Mouse (Mus musculus) lung, embryonic 15.5 days (tissue): ENCODE results near the gene Slc5a10. TPM values are rescaled to one million over a fixed set of nuclear protein-coding genes. Genes with fewer than 3 reads are reported as not detected.

Experiments used
- ATAC-seq: fragments of 200-750 bp; cut with Nextera tagmentation; 2 replicates; pipeline ENCODE4 v1.8.0; 2017; ENCODE audit warnings: moderate number of reproducible peaks, borderline replicate concordance; ENCODE audit not compliant: low FRiP score, low TSS enrichment; ENCODE audit errors: extremely low read depth
- H3K27ac ChIP-seq: fragments of 300-500 bp; sonication (generic); 2 replicates; pipeline ENCODE4 v1.5.1; 2015; ENCODE audit warnings: moderate library complexity, mild to moderate bottlenecking, inconsistent platforms
- H3K27me3 ChIP-seq: fragments of 300-500 bp; sonication (generic); 2 replicates; pipeline ENCODE4 v1.6.1; 2015; ENCODE audit warnings: inconsistent platforms
- H3K36me3 ChIP-seq: fragments of 300-500 bp; sonication (generic); 2 replicates; pipeline ENCODE4 v1.6.1; 2015; ENCODE audit warnings: inconsistent platforms
- H3K4me1 ChIP-seq: fragments of 300-500 bp; sonication (generic); 2 replicates; pipeline ENCODE4 v1.6.1; 2015; ENCODE audit warnings: inconsistent platforms
- H3K4me2 ChIP-seq: fragments of 300-500 bp; sonication (generic); 2 replicates; pipeline ENCODE4 v1.6.1; 2015; ENCODE audit warnings: inconsistent platforms, mild to moderate bottlenecking, moderate library complexity
- H3K4me3 ChIP-seq: fragments of 300-500 bp; sonication (generic); 2 replicates; pipeline ENCODE4 v1.5.1; 2015; ENCODE audit warnings: mild to moderate bottlenecking, inconsistent platforms
- H3K9ac ChIP-seq: fragments of 300-500 bp; sonication (generic); 2 replicates; pipeline ENCODE4 v1.6.1; 2015; ENCODE audit warnings: inconsistent platforms
- H3K9me3 ChIP-seq: fragments of 300-500 bp; sonication (generic); 2 replicates; pipeline ENCODE4 v1.6.1; 2016; ENCODE audit warnings: inconsistent platforms
- WGBS: fragments of 180-500 bp; shearing (Covaris S2); methylation state at CpG from one replicate; pipeline ENCODE4 v1.1.7; 2015; 5-methylcytosine and 5-hydroxymethylcytosine counted together
- polyA plus RNA-seq: library from polyadenylated mRNA; unstranded; fragments of >200 nt; fragmentation: Nextera tagmentation; extraction: Ambion mirVana; gene quantifications from 2 replicates; pipeline ENCODE4 v1.2.1, GENCODE M21; 2015

The Slc5a10 gene
- not detected in 2 replicates for polyA plus RNA-seq

DNA sequence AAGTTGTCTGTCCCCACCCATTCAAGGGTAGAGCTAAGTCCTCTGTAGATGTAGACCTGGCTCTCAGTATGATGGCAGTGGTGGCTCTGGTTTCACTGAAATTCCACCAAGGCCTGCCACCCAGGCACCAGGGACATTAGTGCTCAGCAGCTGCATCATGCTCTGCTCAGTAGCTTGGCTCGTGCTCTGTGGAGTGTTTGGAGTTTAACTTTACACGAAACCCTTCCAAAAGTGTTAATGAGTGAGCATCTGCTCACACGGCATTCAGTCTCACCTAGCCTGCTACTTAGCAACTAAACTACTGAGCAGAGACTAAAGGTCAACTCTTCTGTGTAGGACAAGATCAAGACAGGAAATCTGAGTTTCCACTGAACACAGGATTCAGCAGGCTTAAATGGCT lies at the start of gene Slc5a10:
Gene Slc5a10 (minus strand): TSS at position 191 of the 400 bp plus-strand sequence.
- H3K9me3 ChIP-seq, result no peaks in the 10 kb centered on the region
- 65% methylated on average over 3 of the region's 3 CpGs for WGBS
- H3K4me2 ChIP-seq, result no peak within 1 kb of the TSS
- no peak for ATAC-seq
- H3K4me1 ChIP-seq, result no peaks in the 10 kb centered on the region
- no peaks in the 10 kb centered on the region for H3K27me3 ChIP-seq
- no peak within 1 kb of the TSS for H3K4me3 ChIP-seq
- H3K27ac ChIP-seq, result no peak within 1 kb of the TSS
- H3K9ac ChIP-seq, result no peak within 1 kb of the TSS
- H3K36me3 ChIP-seq, result no peaks in the 10 kb centered on the region

DNA sequence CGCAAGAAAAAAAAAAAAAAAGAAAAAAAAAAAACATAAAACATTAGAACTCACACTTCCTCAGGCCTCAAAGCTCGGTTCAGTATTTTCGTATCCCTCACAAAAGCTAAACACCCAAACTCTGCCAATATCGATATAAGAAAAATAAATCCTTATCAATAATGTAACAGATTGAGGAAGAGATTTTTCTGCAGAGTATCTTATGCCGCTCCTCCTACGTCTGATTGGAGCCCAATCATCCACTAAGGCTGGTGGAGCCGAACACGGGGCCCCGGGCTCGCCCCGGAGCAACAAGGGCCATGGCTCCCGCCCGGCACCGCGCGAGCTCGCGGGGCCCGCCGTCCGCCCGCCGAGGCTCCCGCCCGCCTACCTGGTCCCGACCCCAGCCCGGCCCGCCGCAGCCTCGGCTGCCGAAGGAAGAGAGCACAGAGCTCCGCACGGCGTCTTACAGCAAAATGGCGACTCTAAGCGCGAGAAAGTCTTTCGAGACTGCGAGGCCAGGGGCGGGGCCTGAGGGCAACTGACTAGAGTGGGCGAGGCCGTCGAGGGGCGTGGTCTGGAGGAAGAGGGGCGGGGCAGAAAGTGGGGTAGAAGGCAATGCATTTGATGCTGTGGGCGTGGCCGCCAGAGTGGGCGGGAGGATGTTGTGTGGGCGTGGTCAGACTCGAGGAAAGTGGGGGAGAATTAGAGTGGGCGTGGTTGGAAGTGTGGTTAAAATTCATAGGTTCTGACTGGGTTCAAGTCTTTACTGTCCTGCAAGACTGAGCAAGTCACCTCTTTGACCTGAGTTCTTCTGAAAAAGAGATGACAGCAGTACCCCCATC lies 41.2 kb upstream of the Slc5a10 start, which contains the start of gene Prpsap2:
Gene Prpsap2 (minus strand): TSS at position 505 of the 824 bp plus-strand sequence.
- WGBS, result under 1% methylated on average over 51 of the region's 51 CpGs
- Histone ChIP-seq H3K4me1 (peaks cover 8% of the 10 kb centered on the region), H3K9ac (peak within 1 kb of the TSS; percentile 72), H3K27ac (peak within 1 kb of the TSS; percentile 91), H3K4me3 (peak within 1 kb of the TSS; percentile 66), H3K9me3 (no peaks in the 10 kb centered on the region), H3K4me2 (peak within 1 kb of the TSS; percentile 58), H3K36me3 (peaks cover 7% of the 10 kb centered on the region; the same call in 1 of the 2 replicates), H3K27me3 (no peaks in the 10 kb centered on the region)
- peak; percentile 94 for ATAC-seq

DNA sequence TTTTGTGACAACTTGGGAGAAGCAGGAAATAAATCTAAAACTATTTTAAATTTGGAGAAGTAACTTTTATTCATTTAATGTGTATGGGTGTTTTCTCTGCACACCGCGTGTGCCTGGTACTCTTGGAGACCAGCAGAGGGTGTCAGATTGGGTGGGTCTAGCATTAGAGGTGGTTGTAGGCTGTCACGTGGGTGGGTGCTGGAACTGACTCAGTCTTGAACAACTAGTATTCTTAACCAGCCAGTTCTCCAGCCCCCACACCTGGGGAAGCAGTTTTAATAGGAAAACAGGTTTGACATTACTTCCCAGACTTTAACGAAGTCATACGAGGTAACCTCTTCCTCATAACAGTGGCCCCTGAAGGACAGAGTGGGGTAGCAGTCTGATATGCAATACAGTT lies 39.9 kb upstream of the Slc5a10 start:
- H3K9ac ChIP-seq, result no peak overlapping the region
- no peak overlapping the region for H3K27ac ChIP-seq
- WGBS, result 64% methylated on average over 5 of the region's 5 CpGs
- no peaks in the 10 kb centered on the region for H3K27me3 ChIP-seq
- no peak for ATAC-seq
- peak overlapping the region; percentile 66 for H3K4me3 ChIP-seq
- H3K36me3 ChIP-seq, result peaks cover 15% of the 10 kb centered on the region; the same call in 1 of the 2 replicates
- no peaks in the 10 kb centered on the region for H3K9me3 ChIP-seq
- H3K4me2 ChIP-seq, result peak overlapping the region; percentile 58
- peaks cover 8% of the 10 kb centered on the region for H3K4me1 ChIP-seq

DNA sequence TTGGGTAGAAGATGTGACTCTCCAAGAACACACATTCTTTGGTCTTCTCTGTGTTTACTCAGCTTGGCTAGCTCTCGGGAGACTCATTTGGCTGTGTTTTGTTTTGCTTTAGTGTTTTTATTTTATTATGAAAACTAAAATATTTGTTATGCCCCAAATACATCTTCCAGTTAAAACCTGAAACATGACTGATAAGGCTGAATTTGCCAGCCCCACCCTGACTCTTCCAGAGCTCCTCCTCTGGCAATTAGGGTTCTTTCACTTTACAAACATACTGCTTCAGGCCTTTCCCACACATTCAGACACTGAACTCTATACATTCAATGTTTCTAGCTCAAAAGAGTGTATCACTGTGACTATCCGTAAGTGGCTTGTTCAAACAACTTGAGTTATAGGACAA lies 36.5 kb upstream of the Slc5a10 start:
- Histone ChIP-seq H3K4me1 (peaks cover 8% of the 10 kb centered on the region), H3K4me2 (no peak overlapping the region), H3K27me3 (no peaks in the 10 kb centered on the region), H3K9me3 (no peaks in the 10 kb centered on the region), H3K36me3 (peaks cover 43% of the 10 kb centered on the region), H3K27ac (no peak overlapping the region), H3K9ac (no peak overlapping the region), H3K4me3 (no peak overlapping the region)
- 73% methylated on average over 2 of the region's 2 CpGs for WGBS
- no peak for ATAC-seq

GRCm38 (mm10) chr11:61751612-61752011 lies 31.0 kb upstream of the Slc5a10 start:
- Histone ChIP-seq H3K27ac (no peak overlapping the region), H3K4me3 (no peak overlapping the region), H3K27me3 (no peaks in the 10 kb centered on the region), H3K4me2 (no peak overlapping the region), H3K4me1 (no peaks in the 10 kb centered on the region), H3K9ac (no peak overlapping the region), H3K9me3 (no peaks in the 10 kb centered on the region), H3K36me3 (peaks cover 72% of the 10 kb centered on the region)
- no peak for ATAC-seq
- 78% methylated on average over 5 of the region's 5 CpGs for WGBS

DNA sequence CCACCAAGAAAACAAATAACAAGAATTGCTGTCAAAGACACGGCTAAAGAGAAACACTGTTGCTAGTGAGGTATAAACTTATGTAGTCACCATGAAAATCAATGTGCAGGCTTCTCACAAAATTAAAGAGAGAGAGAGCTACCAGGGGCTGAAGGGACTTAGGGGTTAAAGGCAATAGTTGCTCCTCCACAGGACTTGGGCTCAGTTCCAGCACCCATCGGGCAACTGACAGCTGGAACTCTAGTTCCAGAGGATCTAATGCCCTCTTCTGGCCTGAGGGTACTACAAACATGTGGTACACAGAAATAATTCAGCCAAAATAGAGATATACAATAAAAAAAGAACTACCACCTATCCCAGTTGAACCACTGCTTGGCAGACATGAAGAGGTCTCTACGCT lies 26.5 kb upstream of the Slc5a10 start:
- H3K9ac ChIP-seq, result no peak overlapping the region
- no peak overlapping the region for H3K4me2 ChIP-seq
- H3K4me3 ChIP-seq, result no peak overlapping the region
- 47% methylated on average over 3 of the region's 3 CpGs for WGBS
- peaks cover 59% of the 10 kb centered on the region for H3K36me3 ChIP-seq
- no peak for ATAC-seq
- no peaks in the 10 kb centered on the region for H3K4me1 ChIP-seq
- no peak overlapping the region for H3K27ac ChIP-seq
- H3K9me3 ChIP-seq, result no peaks in the 10 kb centered on the region
- no peaks in the 10 kb centered on the region for H3K27me3 ChIP-seq

GRCm38 (mm10) chr11:61745781-61746180 lies 25.2 kb upstream of the Slc5a10 start:
- no peak overlapping the region for H3K4me3 ChIP-seq
- WGBS, result 91% methylated on average over 9 of the region's 9 CpGs
- H3K4me1 ChIP-seq, result no peaks in the 10 kb centered on the region
- H3K27me3 ChIP-seq, result no peaks in the 10 kb centered on the region
- H3K4me2 ChIP-seq, result no peak overlapping the region
- no peak overlapping the region for H3K27ac ChIP-seq
- H3K9ac ChIP-seq, result no peak overlapping the region
- no peaks in the 10 kb centered on the region for H3K9me3 ChIP-seq
- ATAC-seq, result no peak
- peaks cover 51% of the 10 kb centered on the region for H3K36me3 ChIP-seq

DNA sequence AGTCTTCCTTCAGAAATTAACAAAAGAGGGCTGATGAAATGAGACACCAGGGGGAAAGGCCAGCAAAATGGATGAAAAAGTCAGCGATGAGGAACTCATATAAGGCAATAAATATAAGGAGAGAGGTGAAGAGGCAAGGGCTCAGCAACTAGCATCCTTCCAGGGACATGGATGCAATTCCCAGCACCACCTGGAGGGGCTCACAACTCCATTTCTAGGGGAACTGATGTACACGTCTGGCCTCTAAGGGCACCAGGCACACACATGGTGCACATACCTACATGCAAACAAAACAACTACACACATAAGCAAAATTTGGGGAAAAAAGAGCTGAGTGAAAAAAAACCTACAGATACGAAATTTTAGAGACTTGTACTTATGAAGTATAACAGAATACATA lies 23.8 kb upstream of the Slc5a10 start:
- H3K36me3 ChIP-seq, result peaks cover 55% of the 10 kb centered on the region
- H3K27ac ChIP-seq, result no peak overlapping the region
- no peak overlapping the region for H3K9ac ChIP-seq
- no peak for ATAC-seq
- no peak overlapping the region for H3K4me2 ChIP-seq
- WGBS, result 64% methylated on average over 3 of the region's 3 CpGs
- H3K27me3 ChIP-seq, result no peaks in the 10 kb centered on the region
- no peaks in the 10 kb centered on the region for H3K9me3 ChIP-seq
- no peak overlapping the region for H3K4me3 ChIP-seq
- H3K4me1 ChIP-seq, result no peaks in the 10 kb centered on the region

DNA sequence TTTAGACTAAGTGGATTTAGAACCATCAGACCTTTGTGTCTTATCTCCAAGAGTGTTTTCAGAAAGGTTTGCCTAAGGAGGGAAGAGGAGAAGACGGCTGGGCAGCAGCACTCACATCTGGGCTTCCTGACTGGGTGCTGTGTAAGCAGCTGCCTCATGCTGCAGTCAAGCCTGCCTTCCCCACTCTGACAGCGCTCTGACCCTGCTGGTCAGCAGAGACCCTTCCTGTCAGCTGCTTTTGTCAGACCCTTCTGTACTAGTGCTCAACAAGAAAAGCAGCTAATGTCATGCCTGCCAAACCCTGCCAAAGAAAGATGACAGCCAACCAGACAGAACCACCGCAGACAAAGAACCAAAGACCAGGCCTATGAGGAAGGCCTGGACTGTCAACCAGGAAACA lies 23.1 kb upstream of the Slc5a10 start:
- Histone ChIP-seq H3K36me3 (peaks cover 56% of the 10 kb centered on the region), H3K4me2 (no peak overlapping the region), H3K27ac (no peak overlapping the region), H3K9me3 (no peaks in the 10 kb centered on the region), H3K9ac (no peak overlapping the region), H3K4me3 (no peak overlapping the region), H3K27me3 (no peaks in the 10 kb centered on the region), H3K4me1 (no peaks in the 10 kb centered on the region)
- 67% methylated on average over 3 of the region's 3 CpGs for WGBS
- ATAC-seq, result no peak

- peaks cover 70% of the 10 kb centered on the region for H3K36me3 ChIP-seq
Measured at GRCm38 (mm10) chr11:61740500-61740899, 19.9 kb upstream of the Slc5a10 start.

GRCm38 (mm10) chr11:61737290-61737689 lies 16.7 kb upstream of the Slc5a10 start:
- Histone ChIP-seq H3K36me3 (peaks cover 81% of the 10 kb centered on the region), H3K27ac (no peak overlapping the region), H3K9me3 (no peaks in the 10 kb centered on the region), H3K9ac (no peak overlapping the region), H3K4me2 (no peak overlapping the region), H3K27me3 (no peaks in the 10 kb centered on the region), H3K4me1 (no peaks in the 10 kb centered on the region), H3K4me3 (no peak overlapping the region)
- no peak for ATAC-seq
- 84% methylated on average over 1 of the region's 1 CpGs for WGBS

More at GRCm38 (mm10) chr11:61740500-61740899, 19.9 kb upstream of the Slc5a10 start:
- Histone ChIP-seq H3K9ac (no peak overlapping the region), H3K27ac (no peak overlapping the region), H3K9me3 (no peaks in the 10 kb centered on the region), H3K4me2 (no peak overlapping the region), H3K4me1 (no peaks in the 10 kb centered on the region), H3K27me3 (no peaks in the 10 kb centered on the region), H3K4me3 (no peak overlapping the region)
- ATAC-seq, result no peak
- WGBS, result 90% methylated on average over 1 of the region's 1 CpGs

- no peak for ATAC-seq
- Histone ChIP-seq H3K36me3 (peaks cover 73% of the 10 kb centered on the region), H3K9me3 (no peaks in the 10 kb centered on the region), H3K4me3 (no peak overlapping the region), H3K27ac (no peak overlapping the region), H3K9ac (no peak overlapping the region), H3K4me1 (no peaks in the 10 kb centered on the region), H3K4me2 (no peak overlapping the region), H3K27me3 (no peaks in the 10 kb centered on the region)
- WGBS, result 85% methylated on average over 7 of the region's 7 CpGs
Measured at GRCm38 (mm10) chr11:61732672-61733071, 12.0 kb upstream of the Slc5a10 start.
